Mouse (Mus musculus): ENCODE measurements around the gene Med25. TPM values are rescaled to one million over a fixed set of nuclear protein-coding genes. Genes with fewer than 3 reads are reported as not detected.
A peak's percentile ranks its signal among the peaks of the same experiment; 100 is the strongest.

Gene Med25
- polyA plus RNA-seq, 2 experiments: 69.1 to 142 TPM

DNA sequence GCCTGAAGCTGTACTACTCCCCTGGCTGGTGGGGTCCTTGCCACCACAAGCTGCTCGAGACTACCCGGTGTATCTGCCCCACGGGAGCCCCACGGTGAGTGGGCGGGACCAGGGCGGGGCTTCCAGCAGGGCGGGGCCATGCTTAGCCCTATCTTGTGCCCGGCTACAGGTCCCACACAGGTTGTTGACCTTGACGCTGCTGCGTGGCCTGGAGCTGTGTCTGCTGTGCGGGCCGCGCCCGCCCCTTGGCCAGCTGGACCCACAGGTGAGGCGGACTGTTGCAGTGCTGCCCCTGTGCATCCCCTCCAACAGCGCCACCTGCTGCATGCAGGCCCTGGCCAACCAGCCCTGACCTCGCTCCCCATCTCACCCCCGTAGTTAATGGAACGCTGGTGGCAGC is 6.1 kb upstream of the Med25 start:
- no peak overlapping the region for H3K4me2 ChIP-seq (replicated peaks; ENCODE audit: low read depth, low read length, severe bottlenecking)

DNA sequence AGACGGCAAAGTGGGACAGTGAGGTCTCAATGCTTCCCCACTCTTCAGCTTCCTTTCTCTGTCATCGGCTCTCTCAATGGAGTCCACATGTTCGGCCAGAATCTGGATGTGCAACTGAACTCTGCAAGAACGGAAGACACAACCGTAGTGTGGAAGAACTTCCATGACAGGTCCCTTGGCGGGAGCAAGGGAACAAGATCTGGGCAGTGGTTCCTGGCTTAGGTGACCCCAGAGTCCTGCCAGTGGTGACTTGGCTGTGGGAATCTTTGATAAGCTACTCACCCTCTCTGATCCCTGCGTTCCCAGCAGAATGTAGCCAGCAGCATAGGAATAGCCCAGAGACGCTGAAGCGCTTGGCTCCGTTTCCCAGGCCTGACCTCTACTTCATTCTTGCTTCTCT is 4.0 kb upstream of the Med25 start:
- H3K4me3 ChIP-seq (replicated peaks; ENCODE audit: low read length): peak overlapping the region; percentile 57
- no peak for DNase-seq (ENCODE audit: low spot score)
- 39% methylated on average over 10 of the region's 10 CpGs for WGBS

More for the DNA sequence above, 6.1 kb upstream of the Med25 start:
- Histone ChIP-seq H3K4me3 (replicated peaks; ENCODE audit: low read length) (no peak overlapping the region), H3K9ac (ENCODE audit: low read depth, low read length, severe bottlenecking) (no peak overlapping the region), H3K27ac (replicated peaks; ENCODE audit: low read depth, low read length) (no peak overlapping the region), H3K36me3 (ENCODE audit: control insufficient read depth, insufficient read depth, low read length) (peaks cover 48% of the 10 kb centered on the region), H3K4me1 (ENCODE audit: control insufficient read depth, insufficient read depth, low read length) (peaks cover 19% of the 10 kb centered on the region), H3K27me3 (ENCODE audit: control insufficient read depth, insufficient read depth, low read length) (no peaks in the 10 kb centered on the region), H3K9me3 (ENCODE audit: control insufficient read depth, low read length) (no peaks in the 10 kb centered on the region)
- 35% methylated on average over 18 of the region's 19 CpGs for WGBS
- DNase-seq (ENCODE audit: low spot score) (no peak), ATAC-seq (ENCODE audit: low FRiP score, low read depth) (no peak)
- TF ChIP-seq POLR2A (IDR thresholded peaks at IDR 0.05; ENCODE audit: borderline replicate concordance, extremely low read depth, insufficient read depth, insufficient read length): no peak

DNA sequence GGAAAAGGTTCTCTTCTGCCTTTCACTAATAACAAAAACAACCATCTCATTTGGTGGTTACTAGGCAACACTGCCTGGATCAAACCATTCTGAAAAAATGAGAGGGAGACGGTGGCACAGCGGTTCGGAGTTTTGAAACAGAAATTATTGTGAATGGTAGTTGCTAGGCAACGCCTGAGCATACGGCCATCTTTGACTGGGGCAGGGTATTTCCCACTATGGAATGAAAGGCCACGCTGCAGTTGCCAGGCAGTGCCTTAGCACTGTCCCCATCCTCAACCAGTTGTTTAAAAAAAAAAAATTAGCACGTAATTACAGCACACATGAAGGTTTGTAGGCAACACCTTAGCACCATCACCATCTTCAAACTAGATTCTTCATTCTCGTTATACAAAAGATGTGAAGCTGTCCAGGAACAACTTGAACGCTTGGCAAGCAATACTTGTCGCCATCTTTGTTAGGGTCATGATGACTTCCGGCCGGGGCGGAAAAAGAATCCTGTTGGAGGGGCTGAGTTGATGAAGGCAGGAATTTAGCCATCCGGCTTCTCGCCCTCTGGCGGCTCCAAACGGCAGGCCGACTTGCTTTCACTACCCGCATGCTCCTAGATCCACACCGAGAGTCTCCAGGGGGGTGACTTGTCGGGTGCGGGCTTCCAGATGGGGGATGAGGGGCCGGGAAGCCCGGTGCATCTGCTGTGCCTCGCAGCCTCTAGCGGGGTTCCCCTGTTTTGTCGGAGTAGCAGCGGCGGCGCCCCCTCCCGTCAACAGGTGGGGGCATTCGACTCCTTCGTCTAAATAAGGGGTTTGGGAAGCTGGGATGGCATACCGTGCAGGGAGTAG is 3.3 kb upstream of the Med25 start, which contains the start of gene Fuz:
Gene Fuz (plus strand): TSS at position 487 of the 842 bp plus-strand sequence.
- ATAC-seq (ENCODE audit: low FRiP score, low read depth) (peak; percentile 67), DNase-seq (ENCODE audit: low spot score) (peak; percentile 94)

More for the DNA sequence above, 4.0 kb upstream of the Med25 start:
- Histone ChIP-seq H3K4me1 (ENCODE audit: control insufficient read depth, insufficient read depth, low read length) (peaks cover 23% of the 10 kb centered on the region), H3K9ac (ENCODE audit: low read depth, low read length, severe bottlenecking) (peak overlapping the region; percentile 67), H3K27ac (replicated peaks; ENCODE audit: low read depth, low read length) (peak overlapping the region; percentile 87; the same call in 1 of the 2 replicates), H3K36me3 (ENCODE audit: control insufficient read depth, insufficient read depth, low read length) (peaks cover 28% of the 10 kb centered on the region), H3K27me3 (ENCODE audit: control insufficient read depth, insufficient read depth, low read length) (no peaks in the 10 kb centered on the region), H3K4me2 (replicated peaks; ENCODE audit: low read depth, low read length, severe bottlenecking) (peak overlapping the region; percentile 52), H3K9me3 (ENCODE audit: control insufficient read depth, low read length) (no peaks in the 10 kb centered on the region)
- TF ChIP-seq POLR2A (IDR thresholded peaks at IDR 0.05; ENCODE audit: borderline replicate concordance, extremely low read depth, insufficient read depth, insufficient read length): no peak
- no peak for ATAC-seq (ENCODE audit: low FRiP score, low read depth)

DNA sequence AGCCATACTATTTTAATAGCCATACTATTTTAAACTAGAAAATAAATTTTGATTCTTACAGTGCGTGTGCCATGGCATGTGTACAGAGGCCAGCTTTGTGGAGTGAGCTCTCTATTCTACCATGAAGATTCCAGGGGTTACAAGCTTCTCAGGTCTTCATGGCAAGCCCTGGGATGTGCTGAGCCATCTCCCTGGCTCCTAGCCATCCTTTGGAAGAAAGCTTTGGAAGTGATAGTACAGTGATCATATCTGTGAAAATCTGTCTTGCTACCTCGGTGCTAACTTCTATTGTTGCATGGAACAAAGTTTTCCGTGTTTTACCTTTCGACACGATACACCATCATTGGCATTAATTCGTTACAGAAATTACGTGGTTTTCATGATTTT is 2.7 kb upstream of the Med25 start:
- no peak for ATAC-seq (ENCODE audit: low FRiP score, low read depth)
- peak overlapping the region; percentile 52 for H3K4me2 ChIP-seq (replicated peaks; ENCODE audit: low read depth, low read length, severe bottlenecking)
- peaks cover 29% of the 10 kb centered on the region for H3K4me1 ChIP-seq (ENCODE audit: control insufficient read depth, insufficient read depth, low read length)
- H3K9ac ChIP-seq (ENCODE audit: low read depth, low read length, severe bottlenecking): no peak overlapping the region
- H3K27ac ChIP-seq (replicated peaks; ENCODE audit: low read depth, low read length): peak overlapping the region; percentile 87
- H3K36me3 ChIP-seq (ENCODE audit: control insufficient read depth, insufficient read depth, low read length): peaks cover 25% of the 10 kb centered on the region
- no peak for TF ChIP-seq POLR2A (IDR thresholded peaks at IDR 0.05; ENCODE audit: borderline replicate concordance, extremely low read depth, insufficient read depth, insufficient read length)
- H3K27me3 ChIP-seq (ENCODE audit: control insufficient read depth, insufficient read depth, low read length): no peaks in the 10 kb centered on the region
- DNase-seq (ENCODE audit: low spot score): no peak
- WGBS: 75% methylated on average over 7 of the region's 7 CpGs
- H3K4me3 ChIP-seq (replicated peaks; ENCODE audit: low read length): peak overlapping the region; percentile 57
- H3K9me3 ChIP-seq (ENCODE audit: control insufficient read depth, low read length): no peaks in the 10 kb centered on the region

More for the DNA sequence above, 3.3 kb upstream of the Med25 start, which contains the start of gene Fuz:
- Histone ChIP-seq H3K4me2 (replicated peaks; ENCODE audit: low read depth, low read length, severe bottlenecking) (peak within 1 kb of the TSS; percentile 52), H3K4me1 (ENCODE audit: control insufficient read depth, insufficient read depth, low read length) (peaks cover 28% of the 10 kb centered on the region), H3K36me3 (ENCODE audit: control insufficient read depth, insufficient read depth, low read length) (peaks cover 25% of the 10 kb centered on the region), H3K9ac (ENCODE audit: low read depth, low read length, severe bottlenecking) (peak within 1 kb of the TSS; percentile 67), H3K4me3 (replicated peaks; ENCODE audit: low read length) (peak within 1 kb of the TSS; percentile 57), H3K27me3 (ENCODE audit: control insufficient read depth, insufficient read depth, low read length) (no peaks in the 10 kb centered on the region), H3K9me3 (ENCODE audit: control insufficient read depth, low read length) (no peaks in the 10 kb centered on the region), H3K27ac (replicated peaks; ENCODE audit: low read depth, low read length) (peak within 1 kb of the TSS; percentile 87)
- 2% methylated on average over 34 of the region's 34 CpGs for WGBS
- peak; percentile 11; the same call in 1 of the 2 replicates for TF ChIP-seq POLR2A (IDR thresholded peaks at IDR 0.05; ENCODE audit: borderline replicate concordance, extremely low read depth, insufficient read depth, insufficient read length)

DNA sequence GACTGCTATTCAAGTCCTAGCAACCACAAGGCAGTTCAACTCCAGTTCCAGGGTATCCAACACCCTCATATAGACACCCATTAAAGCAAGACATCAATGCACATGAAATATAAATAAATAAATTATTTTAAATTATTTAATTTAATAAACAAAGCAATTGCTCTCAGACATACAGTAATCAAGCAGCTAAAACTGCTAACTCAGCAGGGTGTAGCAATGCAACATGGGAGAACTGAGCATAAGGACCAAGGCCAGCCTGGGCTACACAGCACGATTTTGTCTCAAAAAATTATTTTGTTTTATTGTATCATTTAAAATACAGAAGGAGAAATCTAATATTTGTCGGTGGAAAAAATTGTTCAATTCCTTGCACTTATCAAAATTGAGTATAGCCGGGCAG is 1.7 kb upstream of the Med25 start:
- Histone ChIP-seq H3K36me3 (ENCODE audit: control insufficient read depth, insufficient read depth, low read length) (peaks cover 20% of the 10 kb centered on the region), H3K9ac (ENCODE audit: low read depth, low read length, severe bottlenecking) (no peak overlapping the region), H3K4me2 (replicated peaks; ENCODE audit: low read depth, low read length, severe bottlenecking) (no peak overlapping the region), H3K27ac (replicated peaks; ENCODE audit: low read depth, low read length) (no peak overlapping the region), H3K4me1 (ENCODE audit: control insufficient read depth, insufficient read depth, low read length) (peaks cover 29% of the 10 kb centered on the region), H3K27me3 (ENCODE audit: control insufficient read depth, insufficient read depth, low read length) (no peaks in the 10 kb centered on the region), H3K9me3 (ENCODE audit: control insufficient read depth, low read length) (no peaks in the 10 kb centered on the region), H3K4me3 (replicated peaks; ENCODE audit: low read length) (no peak overlapping the region)
- ATAC-seq (ENCODE audit: low FRiP score, low read depth) (no peak), DNase-seq (ENCODE audit: low spot score) (no peak)
- no peak for TF ChIP-seq POLR2A (IDR thresholded peaks at IDR 0.05; ENCODE audit: borderline replicate concordance, extremely low read depth, insufficient read depth, insufficient read length)
- WGBS: 88% methylated on average over 3 of the region's 3 CpGs
